Mouse (Mus musculus): ENCODE results near the gene Pkp3. TPM values are rescaled to one million over a fixed set of nuclear protein-coding genes. Genes with fewer than 3 reads are reported as not detected.

Pkp3 gene
- polyA plus RNA-seq, 1 experiment from 2014 or later, result 4.5 TPM

DNA sequence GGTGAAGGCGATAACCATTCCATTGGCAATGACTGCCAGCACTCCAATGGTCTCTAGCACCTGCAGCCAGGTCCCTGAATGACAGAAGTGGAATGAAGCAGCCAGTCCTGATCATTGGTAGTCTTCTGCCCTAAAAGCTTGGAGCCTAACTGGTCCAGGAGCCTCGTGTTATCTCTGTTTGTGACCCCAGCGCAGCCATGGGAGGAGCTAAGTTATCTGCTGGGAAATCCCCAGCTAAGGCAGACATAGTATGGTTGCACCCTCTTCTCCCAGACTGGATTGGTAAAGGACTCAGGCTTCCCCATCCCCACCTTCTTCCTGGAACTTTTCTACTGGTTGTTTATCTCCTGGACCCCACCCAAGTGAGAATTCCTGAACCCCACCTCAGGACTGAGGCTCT, 25.1 kb downstream of the Pkp3 start:
- Histone ChIP-seq H3K9ac (no peak overlapping the region), H3K36me3 (no peaks in the 10 kb centered on the region), H3K9me3 (replicated peaks) (no peaks in the 10 kb centered on the region), H3K4me2 (replicated peaks) (no peak overlapping the region), H3K4me1 (peaks cover 11% of the 10 kb centered on the region), H3K27me3 (peaks cover 48% of the 10 kb centered on the region), H3K27ac (no peak overlapping the region), H3K4me3 (no peak overlapping the region)
- 69% methylated on average over 3 of the region's 3 CpGs for WGBS
- no peak for ATAC-seq (ENCODE audit: low FRiP score)

DNA sequence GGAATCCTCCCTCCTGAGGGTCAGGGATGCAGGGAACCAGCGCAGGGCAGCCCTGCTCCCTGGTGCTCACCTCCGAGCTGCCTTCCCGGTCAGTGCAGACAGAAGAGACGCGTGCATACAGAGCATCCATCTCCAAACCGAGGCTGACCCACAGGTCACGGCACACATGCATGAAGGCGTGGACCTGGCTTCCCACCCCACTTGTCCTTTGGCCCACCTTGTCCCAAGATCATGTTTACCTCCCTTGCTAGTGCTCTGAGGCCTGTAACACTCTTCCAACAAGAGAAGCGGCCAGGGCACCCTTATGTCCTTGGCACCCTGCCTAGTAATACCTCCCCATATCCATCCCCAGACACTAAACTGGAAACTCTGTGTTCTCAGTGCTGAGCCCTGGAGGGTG, 37.9 kb downstream of the Pkp3 start:
- no peaks in the 10 kb centered on the region for H3K4me1 ChIP-seq
- ATAC-seq (ENCODE audit: low FRiP score), result no peak
- H3K9me3 ChIP-seq (replicated peaks), result no peaks in the 10 kb centered on the region
- H3K36me3 ChIP-seq, result no peaks in the 10 kb centered on the region
- H3K4me3 ChIP-seq, result no peak overlapping the region
- no peak overlapping the region for H3K9ac ChIP-seq
- no peak overlapping the region for H3K4me2 ChIP-seq (replicated peaks)
- H3K27me3 ChIP-seq, result peaks cover 16% of the 10 kb centered on the region; the same call in 1 of the 2 replicates
- H3K27ac ChIP-seq, result no peak overlapping the region
- WGBS, result 90% methylated on average over 9 of the region's 9 CpGs

DNA sequence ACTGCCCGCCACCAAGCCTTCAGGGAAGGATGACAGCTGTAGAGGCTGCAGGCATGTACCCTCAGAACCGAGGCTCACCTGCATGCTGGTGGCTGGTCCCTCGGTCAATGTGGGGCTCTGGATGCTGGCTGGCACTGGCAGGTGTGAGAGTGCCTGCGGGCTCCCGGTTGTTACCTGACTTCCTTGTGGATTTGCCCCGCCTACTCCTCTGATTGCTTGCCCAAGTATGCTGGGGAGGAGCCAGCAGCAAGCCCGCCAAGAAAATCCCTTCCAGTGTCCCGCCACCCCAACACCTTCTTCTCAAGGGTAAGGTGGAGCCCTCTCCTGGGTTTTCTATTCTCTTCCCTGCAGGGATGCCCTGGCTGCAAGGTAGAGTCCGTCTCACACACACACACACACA, 39.6 kb downstream of the Pkp3 start, which contains the start of gene Ano9:
TSS of gene Ano9 (minus strand) at position 171 of the 400 bp plus-strand sequence.
- Histone ChIP-seq H3K27ac (no peak within 1 kb of the TSS), H3K4me2 (replicated peaks) (0 out of 2 replicates have a peak within 1 kb of the TSS, but pooled peaks have one; percentile 6), H3K4me1 (no peaks in the 10 kb centered on the region), H3K9ac (no peak within 1 kb of the TSS), H3K4me3 (no peak within 1 kb of the TSS), H3K9me3 (replicated peaks) (no peaks in the 10 kb centered on the region), H3K36me3 (no peaks in the 10 kb centered on the region), H3K27me3 (peaks cover 16% of the 10 kb centered on the region; the same call in 1 of the 2 replicates)
- ATAC-seq (ENCODE audit: low FRiP score), result no peak
- 16% methylated on average over 8 of the region's 9 CpGs for WGBS

DNA sequence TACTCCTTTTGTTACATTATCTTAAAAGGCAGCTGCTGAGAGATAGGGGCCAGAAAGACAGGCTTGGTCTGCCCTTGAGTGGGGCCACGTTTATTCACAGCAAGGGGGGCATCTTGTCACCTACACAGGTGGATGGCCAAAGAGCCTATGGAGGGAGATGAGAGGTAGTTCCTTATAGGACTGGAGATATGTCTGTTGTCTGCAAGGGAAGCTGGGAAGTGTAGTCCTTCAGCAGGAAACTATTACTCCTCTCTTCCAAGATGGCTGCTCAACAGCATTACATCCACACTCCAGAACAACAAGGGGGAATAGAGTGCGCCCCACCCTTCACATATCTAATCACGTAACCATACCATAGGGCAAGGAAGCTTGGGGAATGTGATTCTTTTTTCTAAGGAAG, 41.5 kb downstream of the Pkp3 start:
- no peak overlapping the region for H3K27ac ChIP-seq
- H3K27me3 ChIP-seq, result peaks cover 16% of the 10 kb centered on the region; the same call in 1 of the 2 replicates
- H3K36me3 ChIP-seq, result no peaks in the 10 kb centered on the region
- H3K9me3 ChIP-seq (replicated peaks), result no peaks in the 10 kb centered on the region
- no peak for ATAC-seq (ENCODE audit: low FRiP score)
- no peak overlapping the region for H3K4me3 ChIP-seq
- WGBS, result 72% methylated on average over 3 of the region's 3 CpGs
- peaks cover 4% of the 10 kb centered on the region for H3K4me1 ChIP-seq
- H3K4me2 ChIP-seq (replicated peaks), result no peak overlapping the region
- no peak overlapping the region for H3K9ac ChIP-seq

DNA sequence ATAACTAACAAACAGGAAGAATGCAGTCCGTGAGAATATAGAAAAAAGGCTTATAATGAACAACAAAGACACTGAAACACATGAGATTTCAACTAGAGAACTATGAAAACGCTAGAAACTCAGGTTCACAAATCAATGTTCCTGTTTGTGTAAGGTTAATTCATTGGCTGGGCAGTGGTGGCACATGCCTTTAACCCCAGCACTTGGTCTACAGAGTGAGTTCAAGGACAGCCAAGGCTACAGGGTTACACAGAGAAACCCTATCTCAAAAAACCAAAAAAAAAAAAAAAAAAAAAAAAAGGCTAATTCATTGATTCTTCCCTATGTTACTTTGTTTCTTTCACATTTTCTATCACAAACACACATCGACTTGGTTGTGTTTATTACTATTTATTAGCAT, 42.6 kb downstream of the Pkp3 start:
- H3K27me3 ChIP-seq, result peaks cover 16% of the 10 kb centered on the region; the same call in 1 of the 2 replicates
- 90% methylated on average over 3 of the region's 3 CpGs for WGBS
- H3K27ac ChIP-seq, result no peak overlapping the region
- no peak overlapping the region for H3K9ac ChIP-seq
- no peaks in the 10 kb centered on the region for H3K9me3 ChIP-seq (replicated peaks)
- H3K4me1 ChIP-seq, result peaks cover 4% of the 10 kb centered on the region
- ATAC-seq (ENCODE audit: low FRiP score), result no peak
- H3K36me3 ChIP-seq, result no peaks in the 10 kb centered on the region
- no peak overlapping the region for H3K4me3 ChIP-seq
- H3K4me2 ChIP-seq (replicated peaks), result no peak overlapping the region

DNA sequence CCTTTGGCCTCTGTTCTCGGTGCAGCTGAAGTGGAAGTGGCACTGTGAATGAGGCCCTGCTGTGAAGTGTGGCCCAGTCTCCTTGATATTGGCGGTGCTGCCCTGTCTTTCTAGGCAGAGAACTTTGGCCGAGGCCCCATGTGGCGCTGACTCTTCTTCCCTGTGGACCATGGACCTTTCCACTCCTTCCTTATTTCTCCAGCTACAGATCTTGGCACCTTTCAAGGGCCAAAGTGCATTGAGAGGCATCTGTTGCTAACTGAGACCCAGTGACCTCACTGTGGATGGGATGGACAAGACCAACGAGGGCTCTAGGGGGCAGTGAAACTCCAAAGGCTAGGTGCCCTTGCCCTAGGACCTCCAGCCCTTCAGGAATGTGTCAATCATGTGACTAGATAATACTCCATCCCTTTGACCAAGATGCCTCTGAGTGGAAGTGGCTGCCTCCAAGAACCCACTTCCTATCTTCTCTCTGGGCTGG, 43.1 kb downstream of the Pkp3 start:
- Histone ChIP-seq H3K36me3 (no peaks in the 10 kb centered on the region), H3K27me3 (peaks cover 12% of the 10 kb centered on the region; the same call in 1 of the 2 replicates), H3K9ac (no peak overlapping the region), H3K27ac (no peak overlapping the region), H3K4me2 (replicated peaks) (no peak overlapping the region), H3K9me3 (replicated peaks) (no peaks in the 10 kb centered on the region), H3K4me1 (peaks cover 4% of the 10 kb centered on the region), H3K4me3 (no peak overlapping the region)
- no peak for ATAC-seq (ENCODE audit: low FRiP score)
- WGBS, result 75% methylated on average over 5 of the region's 5 CpGs

DNA sequence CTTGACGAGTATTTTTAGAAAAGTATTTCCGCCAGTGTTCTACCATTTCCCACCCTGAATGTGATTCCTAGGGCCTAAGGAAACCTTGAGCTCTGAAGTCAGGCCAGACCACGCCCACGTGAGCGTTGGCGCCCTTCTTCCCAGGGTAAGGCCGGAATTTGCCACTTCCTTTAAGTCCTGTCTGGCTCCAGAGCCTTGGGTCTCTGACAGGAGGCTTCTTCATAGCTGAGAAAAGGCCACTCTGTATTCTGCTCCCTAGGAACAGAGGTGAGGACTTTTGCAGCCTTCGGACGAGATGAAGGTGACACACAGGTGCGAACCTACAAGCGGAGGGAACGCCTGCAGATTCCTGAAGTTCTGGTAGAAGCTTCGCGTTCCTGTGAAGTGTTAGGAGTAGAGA, 44.2 kb downstream of the Pkp3 start, which contains the start of gene Ptdss2:
TSS of gene Ptdss2 (plus strand) at position 138 of the 400 bp plus-strand sequence.
- Histone ChIP-seq H3K4me2 (replicated peaks) (peak within 1 kb of the TSS; percentile 65), H3K4me3 (peak within 1 kb of the TSS; percentile 57), H3K27me3 (peaks cover 12% of the 10 kb centered on the region; the same call in 1 of the 2 replicates), H3K4me1 (peaks cover 4% of the 10 kb centered on the region), H3K27ac (peak within 1 kb of the TSS; percentile 87), H3K36me3 (no peaks in the 10 kb centered on the region), H3K9ac (peak within 1 kb of the TSS; percentile 68), H3K9me3 (replicated peaks) (no peaks in the 10 kb centered on the region)
- ATAC-seq (ENCODE audit: low FRiP score), result no peak
- 51% methylated on average over 14 of the region's 14 CpGs for WGBS

DNA sequence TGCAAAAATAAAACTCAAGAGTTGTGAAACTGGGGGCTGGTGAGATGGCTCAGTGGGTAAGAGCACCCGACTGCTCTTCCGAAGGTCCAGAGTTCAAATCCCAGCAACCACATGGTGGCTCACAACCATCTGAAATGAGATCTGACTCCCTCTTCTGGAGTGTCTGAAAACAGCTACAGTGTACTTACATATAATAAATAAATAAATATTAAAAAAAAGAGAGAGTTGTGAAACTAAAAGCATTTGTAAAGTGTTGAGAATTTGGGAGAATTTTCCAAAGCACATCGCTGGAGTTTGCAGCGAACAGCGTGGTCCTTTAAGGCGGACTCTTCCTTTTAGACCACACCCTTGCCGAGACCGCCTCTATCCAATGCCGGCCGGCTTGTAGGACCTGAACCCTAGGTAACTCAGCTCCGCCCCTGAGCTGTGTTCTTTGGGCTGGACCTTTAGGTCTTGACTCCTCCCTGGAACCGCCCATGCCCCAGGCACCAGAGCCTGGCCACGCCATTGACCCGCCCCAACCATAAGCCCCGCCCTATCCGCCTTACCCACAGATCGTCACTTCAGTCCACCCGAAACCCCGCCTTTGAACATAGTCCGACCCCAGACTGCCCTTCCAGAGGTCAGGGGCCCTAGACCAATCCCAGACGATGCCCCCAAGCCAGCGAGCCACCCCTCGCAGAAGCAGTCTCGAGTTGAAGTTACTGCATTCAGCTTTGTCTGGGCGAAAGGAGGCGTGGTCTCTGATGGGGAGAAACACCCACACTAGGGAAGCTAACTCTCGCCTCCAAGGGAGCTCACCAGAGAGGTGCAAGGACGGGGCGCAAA, 44.9 kb downstream of the Pkp3 start:
- Histone ChIP-seq H3K4me3 (peak overlapping the region; percentile 57), H3K27me3 (peaks cover 6% of the 10 kb centered on the region; the same call in 1 of the 2 replicates), H3K9ac (peak overlapping the region; percentile 68), H3K27ac (peak overlapping the region; percentile 87), H3K4me2 (replicated peaks) (peak overlapping the region; percentile 65), H3K36me3 (no peaks in the 10 kb centered on the region), H3K9me3 (replicated peaks) (no peaks in the 10 kb centered on the region), H3K4me1 (peaks cover 4% of the 10 kb centered on the region)
- ATAC-seq (ENCODE audit: low FRiP score), result peak; percentile 97
- 2% methylated on average over 29 of the region's 29 CpGs for WGBS

DNA sequence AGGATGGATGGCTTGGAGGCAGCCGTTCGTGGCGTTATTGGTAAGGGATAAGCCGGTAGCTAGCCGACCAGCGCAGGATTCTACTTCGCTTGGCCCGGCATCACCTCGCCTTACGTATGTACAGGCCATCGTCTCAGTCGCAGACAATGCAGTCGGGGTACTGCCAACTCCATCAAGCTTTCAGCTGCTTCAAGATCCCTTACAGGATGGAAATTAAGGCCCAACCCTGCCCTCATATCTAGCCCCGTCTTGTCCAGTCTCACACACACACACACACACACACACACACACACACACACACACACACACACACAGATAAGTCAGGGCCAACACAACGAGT, 45.5 kb downstream of the Pkp3 start:
- Histone ChIP-seq H3K27ac (peak overlapping the region; percentile 87), H3K27me3 (no peaks in the 10 kb centered on the region), H3K4me2 (replicated peaks) (peak overlapping the region; percentile 65), H3K4me1 (peaks cover 4% of the 10 kb centered on the region), H3K9ac (peak overlapping the region; percentile 68), H3K36me3 (no peaks in the 10 kb centered on the region), H3K4me3 (peak overlapping the region; percentile 57), H3K9me3 (replicated peaks) (no peaks in the 10 kb centered on the region)
- WGBS, result 3% methylated on average over 15 of the region's 15 CpGs
- no peak; the same call in 1 of the 2 replicates for ATAC-seq (ENCODE audit: low FRiP score)

DNA sequence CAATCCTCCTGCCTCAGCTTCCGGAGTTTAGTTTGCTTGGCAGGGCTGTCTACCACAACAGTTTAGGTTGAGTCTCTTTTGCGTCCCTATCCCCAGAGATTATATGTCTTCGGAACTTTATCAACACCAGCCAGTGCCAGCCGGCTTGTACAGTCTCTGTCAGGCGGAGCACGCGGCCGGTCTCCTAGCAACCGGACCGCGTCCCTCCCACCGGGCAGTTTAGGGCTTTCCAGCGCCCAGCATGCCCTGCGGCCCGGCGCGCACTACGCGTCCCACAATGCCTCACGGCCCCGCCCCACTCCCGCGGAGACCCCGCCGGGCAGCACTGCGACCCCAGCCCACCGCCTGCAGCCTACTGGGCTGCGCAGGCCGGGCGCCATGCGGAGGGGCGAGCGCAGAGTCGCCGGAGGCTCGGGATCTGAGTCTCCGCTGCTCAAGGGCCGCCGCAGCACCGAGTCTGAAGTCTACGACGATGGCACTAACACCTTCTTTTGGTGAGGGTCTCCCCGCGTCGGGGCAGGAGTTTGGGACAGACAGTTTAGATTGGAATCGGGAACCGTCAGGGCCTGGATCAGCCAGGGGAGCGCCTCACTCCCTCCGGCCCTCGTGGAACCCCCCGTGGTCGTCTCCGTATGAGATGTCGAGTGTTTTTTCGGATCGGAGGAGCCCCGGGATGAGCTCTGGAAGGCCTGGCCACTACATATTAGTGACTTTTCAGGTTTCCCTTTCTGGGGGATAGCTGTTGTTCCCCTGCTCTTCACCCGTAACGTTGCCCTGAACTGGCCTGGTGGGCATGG, 53.2 kb downstream of the Pkp3 start:
- WGBS, result under 1% methylated on average over 59 of the region's 59 CpGs
- H3K27ac ChIP-seq, result peak overlapping the region; percentile 48; the same call in 1 of the 2 replicates
- peak overlapping the region; percentile 94 for H3K9ac ChIP-seq
- H3K9me3 ChIP-seq (replicated peaks), result no peaks in the 10 kb centered on the region
- peaks cover 21% of the 10 kb centered on the region for H3K4me1 ChIP-seq
- H3K4me3 ChIP-seq, result peak overlapping the region; percentile 87
- H3K27me3 ChIP-seq, result no peaks in the 10 kb centered on the region
- peak overlapping the region; percentile 92 for H3K4me2 ChIP-seq (replicated peaks)
- peak; percentile 99 for ATAC-seq (ENCODE audit: low FRiP score)
- H3K36me3 ChIP-seq, result peaks cover 13% of the 10 kb centered on the region

DNA sequence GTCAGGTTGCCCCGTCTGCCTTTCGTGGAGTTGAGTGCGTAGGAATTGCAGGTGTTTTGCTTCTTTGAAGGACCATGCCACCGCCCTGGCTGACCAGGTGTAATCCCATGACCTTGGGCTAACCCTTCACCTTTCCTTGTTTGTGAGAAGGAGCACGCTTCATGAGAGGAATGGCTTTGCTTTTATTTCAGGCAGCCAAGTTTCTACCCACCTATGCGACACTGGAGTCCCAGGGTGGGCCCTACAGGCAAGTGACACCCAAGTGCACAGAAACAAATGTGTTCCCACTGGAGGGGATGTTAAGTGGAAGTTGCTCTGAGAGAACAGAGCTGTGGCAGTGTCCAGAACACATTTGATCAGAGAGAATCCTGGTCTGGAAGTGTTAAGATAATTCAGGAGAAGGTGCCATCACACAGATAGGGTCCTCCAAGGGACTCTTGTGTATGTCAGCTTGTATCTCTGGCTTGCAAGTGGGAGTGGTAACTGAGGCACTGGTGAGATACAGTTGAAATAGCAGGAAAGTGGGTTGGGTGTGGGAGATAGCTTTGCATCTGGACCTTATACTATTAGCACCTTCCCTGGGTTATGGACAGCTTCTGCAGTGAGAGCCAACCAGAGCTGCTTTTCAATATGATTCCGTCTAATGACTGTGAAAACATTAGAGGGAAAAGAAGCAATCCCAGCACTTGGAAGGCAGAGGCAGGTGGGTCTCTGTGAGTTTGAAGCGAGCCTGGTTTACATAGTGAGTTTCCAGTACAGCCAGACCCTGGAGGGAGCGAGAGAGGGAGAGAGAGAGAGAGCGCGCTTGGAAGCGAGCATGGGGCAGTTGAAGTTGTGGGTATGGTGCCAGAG, 54.1 kb downstream of the Pkp3 start:
- Histone ChIP-seq H3K27ac (no peak overlapping the region), H3K4me1 (peaks cover 21% of the 10 kb centered on the region)

More for the DNA sequence above, 54.1 kb downstream of the Pkp3 start:
- Histone ChIP-seq H3K36me3 (peaks cover 22% of the 10 kb centered on the region), H3K9me3 (replicated peaks) (no peaks in the 10 kb centered on the region), H3K4me2 (replicated peaks) (peak overlapping the region; percentile 92), H3K4me3 (peak overlapping the region; percentile 87), H3K27me3 (no peaks in the 10 kb centered on the region), H3K9ac (peak overlapping the region; percentile 94)
- WGBS, result 57% methylated on average over 12 of the region's 12 CpGs
- ATAC-seq (ENCODE audit: low FRiP score), result no peak

Measured in hindbrain, embryonic 12.5 days (tissue).